Mouse (Mus musculus): Measurements from ENCODE around the gene Nr5a1. TPM values are rescaled to one million over a fixed set of nuclear protein-coding genes. Genes with fewer than 3 reads are reported as not detected.

The Nr5a1 gene
- not detected in 2 replicates for polyA plus RNA-seq (2015; fragmentation: Nextera tagmentation; extraction: Ambion mirVana)

DNA sequence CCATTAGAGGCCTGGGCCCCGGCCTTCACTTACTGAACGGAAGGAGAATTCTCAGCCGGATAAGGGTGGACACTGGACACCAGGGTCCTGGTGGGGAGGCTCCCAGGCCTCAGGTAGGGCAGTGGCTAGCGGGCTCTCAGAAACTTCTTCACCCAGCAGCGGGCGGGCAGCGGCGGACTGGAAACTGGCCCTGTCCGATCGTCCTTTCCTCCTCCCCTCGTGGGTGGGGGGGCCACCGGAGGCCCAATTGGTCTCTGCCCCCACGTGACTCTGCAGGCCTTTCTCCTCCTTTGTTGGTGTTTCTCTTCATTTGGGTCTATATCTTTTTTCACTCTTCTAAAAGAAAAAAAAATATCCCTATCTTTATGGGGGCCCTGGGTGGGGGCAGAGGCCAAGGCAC, at the start of gene Nr5a1:
Gene Nr5a1 (minus strand): TSS at position 219 of the 400 bp plus-strand sequence.
- no peak for ATAC-seq (ENCODE audit: extremely low read depth, insufficient number of reproducible peaks, low FRiP score, low TSS enrichment)
- Histone ChIP-seq H3K36me3 (no peaks in the 10 kb centered on the region), H3K9me3 (no peaks in the 10 kb centered on the region), H3K4me2 (no peak within 1 kb of the TSS), H3K27me3 (replicated peaks) (peaks cover 74% of the 10 kb centered on the region), H3K4me3 (no peak within 1 kb of the TSS), H3K4me1 (peaks cover 32% of the 10 kb centered on the region), H3K27ac (replicated peaks) (no peak within 1 kb of the TSS), H3K9ac (no peak within 1 kb of the TSS)
- WGBS: 87% methylated on average over 13 of the region's 13 CpGs

- Histone ChIP-seq H3K36me3 (no peaks in the 10 kb centered on the region), H3K27ac (replicated peaks) (no peak overlapping the region), H3K9me3 (no peaks in the 10 kb centered on the region), H3K9ac (no peak overlapping the region), H3K27me3 (replicated peaks) (no peaks in the 10 kb centered on the region), H3K4me1 (0 out of 2 replicates have a peak, but pooled peaks cover 1% of the 10 kb centered on the region), H3K4me3 (no peak overlapping the region), H3K4me2 (no peak overlapping the region)
- WGBS: 60% methylated on average over 3 of the region's 3 CpGs
- no peak for ATAC-seq (ENCODE audit: extremely low read depth, insufficient number of reproducible peaks, low FRiP score, low TSS enrichment)
Measured at GRCm38 (mm10) chr2:38739847-38740246, 25.5 kb upstream of the Nr5a1 start.

DNA sequence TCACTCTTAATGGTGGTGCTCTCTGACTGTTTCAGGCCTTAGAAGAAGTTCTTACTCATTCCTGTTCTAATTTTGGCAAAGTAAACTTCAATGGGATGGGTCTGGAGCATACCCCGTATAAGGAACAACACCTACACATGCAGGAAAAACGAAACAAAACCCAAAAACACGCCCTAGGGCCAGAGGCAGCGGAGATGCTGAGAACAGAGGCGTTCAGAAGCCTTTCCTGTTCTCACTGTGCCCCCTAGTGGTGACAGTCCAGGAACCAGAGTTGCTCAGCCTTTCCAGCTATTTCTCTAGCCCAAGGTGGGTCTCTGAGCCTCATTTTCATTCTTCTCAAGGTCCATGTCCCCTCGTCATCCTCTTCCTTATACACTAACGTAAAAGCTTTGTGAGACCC, 25.1 kb upstream of the Nr5a1 start:
- Histone ChIP-seq H3K4me2 (no peak overlapping the region), H3K36me3 (no peaks in the 10 kb centered on the region), H3K9ac (no peak overlapping the region), H3K4me3 (no peak overlapping the region), H3K4me1 (0 out of 2 replicates have a peak, but pooled peaks cover 2% of the 10 kb centered on the region), H3K27me3 (replicated peaks) (no peaks in the 10 kb centered on the region), H3K27ac (replicated peaks) (no peak overlapping the region), H3K9me3 (no peaks in the 10 kb centered on the region)
- 28% methylated on average over 7 of the region's 7 CpGs for WGBS
- no peak for ATAC-seq (ENCODE audit: extremely low read depth, insufficient number of reproducible peaks, low FRiP score, low TSS enrichment)

DNA sequence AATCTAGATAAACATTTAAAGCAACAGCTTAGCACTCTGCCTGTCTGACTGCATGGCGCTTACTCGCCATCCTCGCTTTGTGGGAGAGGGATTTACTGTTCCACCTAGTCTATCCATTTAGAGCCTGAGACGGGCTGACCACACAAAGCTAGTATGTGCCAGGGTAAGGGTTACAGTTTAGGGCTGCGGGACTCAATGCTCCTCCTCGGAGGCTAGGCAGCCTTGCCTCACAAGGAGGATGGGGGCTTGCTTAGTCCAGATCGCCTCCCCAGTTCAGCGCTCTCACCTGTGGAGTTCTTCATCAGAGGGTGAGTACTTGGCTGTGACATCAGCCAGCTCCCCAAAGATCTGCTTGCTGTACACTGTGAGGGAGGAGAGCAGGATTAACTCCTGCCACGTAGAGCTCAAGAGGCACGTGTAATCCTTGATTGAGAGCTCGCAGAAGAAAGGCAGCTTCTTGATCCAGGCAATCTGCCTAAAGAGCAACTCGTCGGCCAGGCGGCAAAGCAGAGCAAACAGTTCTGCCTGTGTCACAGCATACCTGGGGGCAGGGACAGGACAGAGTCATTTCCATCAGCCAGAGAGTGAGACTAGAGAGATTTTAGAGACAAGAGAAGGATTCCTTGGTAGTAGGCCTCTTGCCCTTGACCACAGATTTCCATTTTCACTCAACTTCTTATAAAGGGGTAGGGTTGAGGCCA, 24.4 kb upstream of the Nr5a1 start:
- Histone ChIP-seq H3K27me3 (replicated peaks) (no peaks in the 10 kb centered on the region), H3K4me1 (0 out of 2 replicates have a peak, but pooled peaks cover 2% of the 10 kb centered on the region), H3K4me3 (no peak overlapping the region), H3K9me3 (no peaks in the 10 kb centered on the region), H3K36me3 (no peaks in the 10 kb centered on the region), H3K9ac (no peak overlapping the region), H3K4me2 (no peak overlapping the region), H3K27ac (replicated peaks) (no peak overlapping the region)
- no peak for ATAC-seq (ENCODE audit: extremely low read depth, insufficient number of reproducible peaks, low FRiP score, low TSS enrichment)
- WGBS: 78% methylated on average over 14 of the region's 14 CpGs

DNA sequence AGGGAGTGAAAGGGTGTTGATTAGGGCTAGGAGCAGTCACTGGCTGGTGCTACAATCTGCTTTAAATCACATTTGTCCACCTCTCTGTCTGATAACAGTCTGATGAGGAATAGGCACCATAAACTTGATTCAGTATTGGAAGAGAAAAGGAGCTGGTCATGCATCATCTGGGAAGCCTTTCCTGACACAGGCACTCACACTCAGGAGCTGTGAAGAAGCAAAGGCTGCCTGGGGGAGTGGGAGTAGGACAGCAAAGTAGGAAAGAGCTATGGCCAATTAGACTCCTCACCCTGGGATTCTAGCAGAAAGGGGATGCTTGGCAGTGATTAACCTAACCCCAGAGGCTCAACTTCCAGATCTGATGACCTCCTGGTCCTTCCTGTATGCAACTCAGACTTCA, 21.4 kb upstream of the Nr5a1 start:
- ATAC-seq (ENCODE audit: extremely low read depth, insufficient number of reproducible peaks, low FRiP score, low TSS enrichment): no peak
- no peaks in the 10 kb centered on the region for H3K9me3 ChIP-seq
- no peak overlapping the region for H3K4me3 ChIP-seq
- no peak overlapping the region for H3K4me2 ChIP-seq
- no peaks in the 10 kb centered on the region for H3K27me3 ChIP-seq (replicated peaks)
- H3K9ac ChIP-seq: no peak overlapping the region
- no peaks in the 10 kb centered on the region for H3K36me3 ChIP-seq
- 0 out of 2 replicates have a peak, but pooled peaks cover 2% of the 10 kb centered on the region for H3K4me1 ChIP-seq
- H3K27ac ChIP-seq (replicated peaks): no peak overlapping the region

DNA sequence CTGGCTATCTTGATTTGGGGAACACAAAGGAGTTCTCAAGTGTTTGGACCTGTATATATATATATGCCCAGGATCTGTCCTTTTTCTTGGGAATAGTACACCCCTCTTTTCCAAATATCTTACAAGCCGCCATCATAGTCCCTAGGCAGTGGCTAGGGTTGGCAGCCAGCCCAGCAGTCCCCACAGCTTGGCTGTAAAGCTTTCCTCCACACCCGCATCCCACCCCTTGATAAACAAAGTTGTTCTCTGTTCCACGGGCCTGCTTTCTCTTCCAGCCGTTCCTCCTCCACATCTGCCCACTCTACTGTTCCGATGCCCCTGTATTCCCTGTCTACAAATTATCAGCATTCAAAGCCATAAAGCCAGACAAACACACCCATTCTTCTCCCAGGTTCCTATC, 20.4 kb upstream of the Nr5a1 start:
- Histone ChIP-seq H3K36me3 (0 out of 2 replicates have a peak, but pooled peaks cover 2% of the 10 kb centered on the region), H3K27ac (replicated peaks) (no peak overlapping the region), H3K4me2 (no peak overlapping the region), H3K4me3 (no peak overlapping the region), H3K27me3 (replicated peaks) (no peaks in the 10 kb centered on the region), H3K9me3 (no peaks in the 10 kb centered on the region), H3K4me1 (0 out of 2 replicates have a peak, but pooled peaks cover 2% of the 10 kb centered on the region), H3K9ac (no peak overlapping the region)
- 51% methylated on average over 5 of the region's 5 CpGs for WGBS
- no peak for ATAC-seq (ENCODE audit: extremely low read depth, insufficient number of reproducible peaks, low FRiP score, low TSS enrichment)

GRCm38 (mm10) chr2:38730331-38730827, 16.0 kb upstream of the Nr5a1 start:
- Histone ChIP-seq H3K27me3 (replicated peaks) (no peaks in the 10 kb centered on the region), H3K4me1 (0 out of 2 replicates have a peak, but pooled peaks cover 2% of the 10 kb centered on the region), H3K27ac (replicated peaks) (no peak overlapping the region), H3K9me3 (no peaks in the 10 kb centered on the region), H3K9ac (no peak overlapping the region), H3K4me3 (no peak overlapping the region), H3K36me3 (0 out of 2 replicates have a peak, but pooled peaks cover 2% of the 10 kb centered on the region), H3K4me2 (no peak overlapping the region)
- no peak for ATAC-seq (ENCODE audit: extremely low read depth, insufficient number of reproducible peaks, low FRiP score, low TSS enrichment)
- 86% methylated on average over 6 of the region's 6 CpGs for WGBS

DNA sequence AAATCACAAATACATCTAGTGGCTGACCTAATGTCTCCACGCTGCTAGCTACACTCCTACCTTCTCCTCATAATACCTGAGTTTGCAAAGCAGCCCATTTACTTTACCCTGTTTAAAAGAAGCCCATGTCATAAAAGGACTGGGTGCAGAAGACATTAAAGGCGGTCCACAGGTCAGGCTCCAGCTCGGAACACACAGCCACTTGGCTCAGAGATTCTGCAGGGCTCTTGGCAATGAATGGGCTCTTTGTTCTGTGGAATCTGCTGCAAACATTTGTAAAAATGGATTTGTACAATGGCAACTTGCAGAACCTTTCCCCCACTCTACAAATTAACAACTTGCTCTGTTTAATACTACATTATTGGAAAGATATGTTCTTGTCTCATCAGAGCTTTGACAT, 11.1 kb upstream of the Nr5a1 start:
- Histone ChIP-seq H3K36me3 (0 out of 2 replicates have a peak, but pooled peaks cover 1% of the 10 kb centered on the region), H3K4me3 (no peak overlapping the region), H3K4me1 (peaks cover 4% of the 10 kb centered on the region), H3K4me2 (no peak overlapping the region), H3K9ac (no peak overlapping the region), H3K27ac (replicated peaks) (no peak overlapping the region), H3K9me3 (no peaks in the 10 kb centered on the region), H3K27me3 (replicated peaks) (0 out of 2 replicates have a peak, but pooled peaks cover 7% of the 10 kb centered on the region)
- WGBS: 72% methylated on average over 3 of the region's 3 CpGs
- no peak for ATAC-seq (ENCODE audit: extremely low read depth, insufficient number of reproducible peaks, low FRiP score, low TSS enrichment)

GRCm38 (mm10) chr2:38723378-38723777, 9.0 kb upstream of the Nr5a1 start:
- Histone ChIP-seq H3K4me3 (no peak overlapping the region), H3K4me2 (no peak overlapping the region), H3K9me3 (no peaks in the 10 kb centered on the region), H3K27ac (replicated peaks) (no peak overlapping the region), H3K9ac (no peak overlapping the region), H3K36me3 (no peaks in the 10 kb centered on the region), H3K27me3 (replicated peaks) (0 out of 2 replicates have a peak, but pooled peaks cover 7% of the 10 kb centered on the region), H3K4me1 (peaks cover 19% of the 10 kb centered on the region)
- no peak for ATAC-seq (ENCODE audit: extremely low read depth, insufficient number of reproducible peaks, low FRiP score, low TSS enrichment)
- WGBS: 77% methylated on average over 4 of the region's 4 CpGs

DNA sequence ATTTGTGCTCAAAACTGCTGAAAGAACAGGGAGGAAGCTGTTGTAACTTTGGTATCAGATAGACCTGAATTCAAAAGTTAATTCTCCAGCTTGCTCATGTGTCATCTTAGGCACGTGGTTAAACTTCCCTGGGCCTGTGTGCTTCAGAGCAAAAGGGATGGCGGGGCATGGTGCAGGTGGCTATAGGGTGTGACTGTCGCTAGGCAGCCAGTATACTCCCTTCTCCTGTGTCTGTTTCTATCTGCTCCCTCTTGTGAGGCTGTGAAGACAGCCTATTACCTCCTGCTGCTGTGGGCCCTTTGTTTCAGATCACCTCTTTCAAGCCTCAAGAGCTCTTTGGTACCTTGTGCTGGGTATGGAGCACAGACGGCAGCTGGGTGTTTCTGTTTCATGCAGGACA, 7.7 kb upstream of the Nr5a1 start:
- H3K4me2 ChIP-seq: no peak overlapping the region
- H3K27me3 ChIP-seq (replicated peaks): 0 out of 2 replicates have a peak, but pooled peaks cover 13% of the 10 kb centered on the region
- WGBS: 51% methylated on average over 4 of the region's 4 CpGs

GRCm38 (mm10) chr2:38720661-38721060, 6.3 kb upstream of the Nr5a1 start:
- Histone ChIP-seq H3K27ac (replicated peaks) (no peak overlapping the region), H3K4me1 (peaks cover 20% of the 10 kb centered on the region), H3K4me3 (no peak overlapping the region), H3K9me3 (no peaks in the 10 kb centered on the region), H3K4me2 (no peak overlapping the region), H3K9ac (no peak overlapping the region), H3K27me3 (replicated peaks) (peaks cover 19% of the 10 kb centered on the region; the same call in 1 of the 2 replicates), H3K36me3 (no peaks in the 10 kb centered on the region)
- 70% methylated on average over 2 of the region's 2 CpGs for WGBS
- ATAC-seq (ENCODE audit: extremely low read depth, insufficient number of reproducible peaks, low FRiP score, low TSS enrichment): no peak

More for the DNA sequence above, 7.7 kb upstream of the Nr5a1 start:
- no peaks in the 10 kb centered on the region for H3K36me3 ChIP-seq
- no peak overlapping the region for H3K9ac ChIP-seq
- ATAC-seq (ENCODE audit: extremely low read depth, insufficient number of reproducible peaks, low FRiP score, low TSS enrichment): no peak
- H3K4me1 ChIP-seq: peaks cover 20% of the 10 kb centered on the region
- no peak overlapping the region for H3K4me3 ChIP-seq
- no peaks in the 10 kb centered on the region for H3K9me3 ChIP-seq
- no peak overlapping the region for H3K27ac ChIP-seq (replicated peaks)

DNA sequence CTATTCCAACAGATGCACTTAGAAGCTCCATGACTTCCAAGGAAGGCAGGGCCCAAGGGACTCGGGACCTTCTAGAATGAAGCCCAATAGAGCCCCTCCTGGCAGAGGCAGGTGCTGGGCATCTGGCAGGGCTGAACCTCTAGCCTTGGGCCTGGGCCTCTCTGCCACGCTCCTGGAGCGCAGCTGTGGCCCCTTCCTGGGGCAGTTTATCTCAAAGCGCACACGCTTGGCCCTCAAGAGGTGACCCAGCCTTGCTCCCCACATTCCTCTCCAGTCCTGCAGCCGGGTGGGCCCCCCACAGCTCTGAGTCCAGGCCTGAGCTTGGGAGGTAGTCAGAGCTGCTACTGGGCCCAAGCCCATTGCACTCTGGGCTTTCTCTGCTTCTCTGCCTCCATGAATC, 5.0 kb upstream of the Nr5a1 start:
- H3K27ac ChIP-seq (replicated peaks): no peak overlapping the region
- H3K4me1 ChIP-seq: peaks cover 20% of the 10 kb centered on the region
- H3K27me3 ChIP-seq (replicated peaks): peaks cover 30% of the 10 kb centered on the region
- no peak overlapping the region for H3K4me2 ChIP-seq
- H3K36me3 ChIP-seq: no peaks in the 10 kb centered on the region
- H3K9ac ChIP-seq: no peak overlapping the region
- 48% methylated on average over 6 of the region's 6 CpGs for WGBS
- no peaks in the 10 kb centered on the region for H3K9me3 ChIP-seq
- ATAC-seq (ENCODE audit: extremely low read depth, insufficient number of reproducible peaks, low FRiP score, low TSS enrichment): no peak
- H3K4me3 ChIP-seq: no peak overlapping the region
